Mouse (Mus musculus): ENCODE data around the gene Man2a1. TPM values are rescaled to one million over a fixed set of nuclear protein-coding genes. Genes with fewer than 3 reads are reported as not detected.

The Man2a1 gene
- polyA plus RNA-seq, 1 experiment, result 53.4 TPM

DNA sequence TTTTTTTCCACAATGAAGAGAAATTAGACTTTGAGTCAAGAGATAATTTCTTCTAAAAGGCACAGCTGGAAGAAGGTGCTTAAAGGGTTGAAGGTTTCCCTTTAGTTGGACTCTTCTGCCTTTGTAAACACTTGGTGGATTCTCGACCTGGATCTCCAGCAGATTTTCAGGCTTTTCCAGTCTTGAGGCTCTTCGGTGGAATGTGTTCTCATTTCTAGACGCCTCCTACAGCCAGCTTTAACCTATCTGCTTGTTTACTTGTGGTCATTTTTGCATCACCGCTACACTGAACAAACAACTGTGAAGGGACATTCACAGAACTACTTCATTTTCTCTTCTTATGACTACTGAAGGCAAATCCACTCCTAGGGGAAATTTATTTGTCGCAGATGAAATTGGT lies 173.7 kb downstream of the Man2a1 start:
- H3K4me3 ChIP-seq (ENCODE audit: low read depth, low read length), result no peak overlapping the region
- H3K27me3 ChIP-seq (ENCODE audit: control insufficient read depth, insufficient read depth, low read length, poor library complexity, severe bottlenecking), result no peaks in the 10 kb centered on the region
- TF ChIP-seq CTCF (IDR thresholded peaks at IDR 0.05; ENCODE audit: low read depth, low read length) (no peak), EP300 (IDR thresholded peaks at IDR 0.05; ENCODE audit: insufficient read depth, low read depth, low read length) (no peak), POLR2A (IDR thresholded peaks at IDR 0.05; ENCODE audit: insufficient read depth, low read length) (no peak)
- H3K27ac ChIP-seq (ENCODE audit: insufficient read depth, low read length), result no peak overlapping the region
- no peak overlapping the region for H3K9ac ChIP-seq (ENCODE audit: low read depth, poor library complexity, severe bottlenecking)
- no peaks in the 10 kb centered on the region for H3K36me3 ChIP-seq (ENCODE audit: control insufficient read depth, insufficient read depth, low read length, poor library complexity, severe bottlenecking)
- H3K9me3 ChIP-seq (replicated peaks; ENCODE audit: control insufficient read depth, insufficient read depth, low read length, poor library complexity, severe bottlenecking), result no peaks in the 10 kb centered on the region
- H3K4me1 ChIP-seq (ENCODE audit: control insufficient read depth, insufficient read depth, low read length), result no peaks in the 10 kb centered on the region

DNA sequence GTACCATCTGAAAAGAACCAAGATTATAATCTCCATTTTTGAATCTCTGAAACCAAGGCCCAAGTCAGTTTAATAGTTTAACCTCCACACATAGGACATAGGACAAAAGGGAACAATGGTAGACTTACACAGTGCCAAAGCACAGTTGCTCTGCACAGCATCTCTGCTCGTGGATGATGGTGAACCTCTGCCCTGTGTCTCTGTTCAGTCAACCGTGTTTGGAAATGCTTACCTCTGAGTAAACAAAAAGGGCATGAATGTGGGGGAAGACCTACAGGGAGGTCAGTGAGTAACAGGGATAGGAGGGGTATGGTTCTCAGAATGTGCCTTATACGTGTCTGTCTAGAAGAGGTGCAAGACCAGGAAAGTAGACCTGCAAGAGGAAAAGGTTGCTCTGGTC lies 177.8 kb downstream of the Man2a1 start:
- no peaks in the 10 kb centered on the region for H3K36me3 ChIP-seq (ENCODE audit: control insufficient read depth, insufficient read depth, low read length, poor library complexity, severe bottlenecking)
- no peak overlapping the region for H3K27ac ChIP-seq (ENCODE audit: insufficient read depth, low read length)
- H3K4me1 ChIP-seq (ENCODE audit: control insufficient read depth, insufficient read depth, low read length), result no peaks in the 10 kb centered on the region
- no peaks in the 10 kb centered on the region for H3K9me3 ChIP-seq (replicated peaks; ENCODE audit: control insufficient read depth, insufficient read depth, low read length, poor library complexity, severe bottlenecking)
- H3K27me3 ChIP-seq (ENCODE audit: control insufficient read depth, insufficient read depth, low read length, poor library complexity, severe bottlenecking), result no peaks in the 10 kb centered on the region; the same call in 1 of the 2 replicates
- H3K9ac ChIP-seq (ENCODE audit: low read depth, poor library complexity, severe bottlenecking), result no peak overlapping the region
- H3K4me3 ChIP-seq (ENCODE audit: low read depth, low read length), result no peak overlapping the region
- TF ChIP-seq CTCF (IDR thresholded peaks at IDR 0.05; ENCODE audit: low read depth, low read length), result no peak
- no peak for TF ChIP-seq POLR2A (IDR thresholded peaks at IDR 0.05; ENCODE audit: insufficient read depth, low read length)
- no peak for TF ChIP-seq EP300 (IDR thresholded peaks at IDR 0.05; ENCODE audit: insufficient read depth, low read depth, low read length)

DNA sequence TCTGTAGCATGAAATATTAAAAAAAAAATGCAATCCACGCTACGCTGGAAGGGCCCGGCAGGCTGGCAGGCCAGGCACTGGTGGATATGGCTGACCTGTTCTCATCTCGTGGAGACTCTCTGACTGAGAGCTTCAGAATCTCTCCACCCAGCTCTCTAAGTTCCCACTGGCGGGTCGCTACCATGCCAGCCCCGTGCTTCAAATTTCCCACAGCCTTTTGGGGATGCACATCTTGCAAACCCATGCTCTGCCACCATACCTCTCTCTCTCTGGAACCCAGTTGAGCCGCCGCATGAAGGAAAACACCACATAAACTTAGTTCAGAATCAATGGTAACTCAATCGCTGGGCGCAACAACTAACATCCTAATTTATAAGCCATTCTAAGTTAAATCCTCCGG lies 178.2 kb downstream of the Man2a1 start:
- Histone ChIP-seq H3K9me3 (replicated peaks; ENCODE audit: control insufficient read depth, insufficient read depth, low read length, poor library complexity, severe bottlenecking) (no peaks in the 10 kb centered on the region), H3K27me3 (ENCODE audit: control insufficient read depth, insufficient read depth, low read length, poor library complexity, severe bottlenecking) (no peaks in the 10 kb centered on the region; the same call in 1 of the 2 replicates), H3K4me1 (ENCODE audit: control insufficient read depth, insufficient read depth, low read length) (no peaks in the 10 kb centered on the region), H3K27ac (ENCODE audit: insufficient read depth, low read length) (no peak overlapping the region), H3K9ac (ENCODE audit: low read depth, poor library complexity, severe bottlenecking) (no peak overlapping the region), H3K36me3 (ENCODE audit: control insufficient read depth, insufficient read depth, low read length, poor library complexity, severe bottlenecking) (no peaks in the 10 kb centered on the region), H3K4me3 (ENCODE audit: low read depth, low read length) (no peak overlapping the region)
- TF ChIP-seq CTCF (IDR thresholded peaks at IDR 0.05; ENCODE audit: low read depth, low read length) (no peak), POLR2A (IDR thresholded peaks at IDR 0.05; ENCODE audit: insufficient read depth, low read length) (no peak), EP300 (IDR thresholded peaks at IDR 0.05; ENCODE audit: insufficient read depth, low read depth, low read length) (no peak)

DNA sequence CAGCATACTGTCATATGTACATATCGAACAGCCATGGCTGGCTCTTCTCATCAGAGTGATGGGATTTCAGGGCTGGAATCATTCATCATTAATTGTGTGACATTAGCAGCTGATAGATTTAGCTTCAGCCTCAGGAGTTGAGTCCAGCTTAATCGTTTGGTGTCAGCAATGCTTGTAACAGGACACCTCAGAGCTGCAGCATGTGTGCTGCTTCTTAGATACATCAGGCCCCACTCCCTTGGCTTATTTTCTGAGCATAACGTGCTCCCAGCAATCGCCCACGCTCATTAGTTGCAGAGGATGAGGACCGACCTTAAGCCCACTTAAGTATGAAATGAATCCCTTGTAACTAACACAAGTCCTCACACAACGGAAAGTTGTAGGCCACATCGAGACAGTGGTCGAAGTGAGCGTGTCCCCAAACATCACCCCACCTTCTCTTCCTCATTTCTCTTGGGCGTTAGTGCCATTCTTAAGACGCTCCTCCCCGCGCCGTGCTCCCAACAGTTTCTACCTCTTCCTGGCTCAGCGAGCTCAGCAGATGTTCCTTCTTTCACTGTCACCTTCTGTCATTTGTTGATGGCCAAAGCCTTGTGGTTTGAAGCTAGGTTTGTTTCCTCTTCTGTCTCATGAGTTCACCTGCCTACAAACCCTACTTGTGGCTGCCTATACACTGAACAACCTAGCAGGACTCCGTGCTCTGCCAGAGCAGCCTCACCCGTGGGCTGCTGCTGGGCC lies 180.4 kb downstream of the Man2a1 start:
- no peak overlapping the region for H3K9ac ChIP-seq (ENCODE audit: low read depth, poor library complexity, severe bottlenecking)
- no peak overlapping the region for H3K27ac ChIP-seq (ENCODE audit: insufficient read depth, low read length)
- H3K36me3 ChIP-seq (ENCODE audit: control insufficient read depth, insufficient read depth, low read length, poor library complexity, severe bottlenecking), result no peaks in the 10 kb centered on the region
- H3K4me1 ChIP-seq (ENCODE audit: control insufficient read depth, insufficient read depth, low read length), result no peaks in the 10 kb centered on the region
- no peaks in the 10 kb centered on the region; the same call in 1 of the 2 replicates for H3K27me3 ChIP-seq (ENCODE audit: control insufficient read depth, insufficient read depth, low read length, poor library complexity, severe bottlenecking)
- no peaks in the 10 kb centered on the region for H3K9me3 ChIP-seq (replicated peaks; ENCODE audit: control insufficient read depth, insufficient read depth, low read length, poor library complexity, severe bottlenecking)
- no peak overlapping the region for H3K4me3 ChIP-seq (ENCODE audit: low read depth, low read length)
- TF ChIP-seq POLR2A (IDR thresholded peaks at IDR 0.05; ENCODE audit: insufficient read depth, low read length) (no peak), CTCF (IDR thresholded peaks at IDR 0.05; ENCODE audit: low read depth, low read length) (no peak), EP300 (IDR thresholded peaks at IDR 0.05; ENCODE audit: insufficient read depth, low read depth, low read length) (no peak)

DNA sequence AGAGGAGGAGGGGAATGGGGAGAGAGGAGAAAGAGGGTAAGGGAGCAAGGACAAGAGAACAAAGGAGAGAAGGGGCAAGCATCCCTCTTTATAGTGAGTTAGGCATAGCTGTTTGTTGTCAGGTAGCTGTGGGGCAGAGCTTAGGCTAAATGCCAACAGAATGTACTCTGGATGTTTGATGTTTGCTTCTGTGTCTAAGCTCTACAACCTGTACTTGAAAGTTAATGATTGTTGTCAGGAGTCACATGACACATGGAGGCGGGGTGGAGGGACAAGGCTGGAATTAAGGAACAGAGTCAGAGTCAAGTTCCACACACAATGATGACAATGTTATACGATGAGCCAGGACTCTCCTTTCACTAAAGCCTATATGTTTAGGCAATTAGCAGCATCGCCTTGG lies 181.8 kb downstream of the Man2a1 start:
- Histone ChIP-seq H3K27ac (ENCODE audit: insufficient read depth, low read length) (no peak overlapping the region), H3K4me1 (ENCODE audit: control insufficient read depth, insufficient read depth, low read length) (no peaks in the 10 kb centered on the region), H3K4me3 (ENCODE audit: low read depth, low read length) (no peak overlapping the region), H3K9ac (ENCODE audit: low read depth, poor library complexity, severe bottlenecking) (no peak overlapping the region), H3K27me3 (ENCODE audit: control insufficient read depth, insufficient read depth, low read length, poor library complexity, severe bottlenecking) (no peaks in the 10 kb centered on the region; the same call in 1 of the 2 replicates), H3K36me3 (ENCODE audit: control insufficient read depth, insufficient read depth, low read length, poor library complexity, severe bottlenecking) (no peaks in the 10 kb centered on the region), H3K9me3 (replicated peaks; ENCODE audit: control insufficient read depth, insufficient read depth, low read length, poor library complexity, severe bottlenecking) (no peaks in the 10 kb centered on the region)
- TF ChIP-seq EP300 (IDR thresholded peaks at IDR 0.05; ENCODE audit: insufficient read depth, low read depth, low read length) (no peak), CTCF (IDR thresholded peaks at IDR 0.05; ENCODE audit: low read depth, low read length) (no peak), POLR2A (IDR thresholded peaks at IDR 0.05; ENCODE audit: insufficient read depth, low read length) (no peak)

DNA sequence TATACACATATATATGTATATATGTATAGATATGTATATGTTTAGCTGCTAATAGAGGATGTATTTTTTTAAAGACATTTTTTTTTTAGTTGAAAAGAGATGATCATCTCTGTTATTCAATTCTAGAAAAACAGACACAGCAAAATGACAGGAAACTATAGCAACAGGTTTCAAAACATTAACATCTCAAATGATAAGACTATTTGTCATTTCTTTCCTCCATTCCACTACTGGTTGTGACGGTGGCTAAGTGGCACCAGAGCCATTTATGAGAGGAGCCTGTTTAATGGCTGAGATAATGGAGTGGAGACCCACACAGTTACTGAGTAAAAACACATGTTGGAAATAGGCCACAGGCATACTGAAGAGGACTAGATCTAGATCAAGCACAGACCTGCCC lies 185.4 kb downstream of the Man2a1 start:
- H3K4me3 ChIP-seq (ENCODE audit: low read depth, low read length), result no peak overlapping the region
- no peak overlapping the region for H3K27ac ChIP-seq (ENCODE audit: insufficient read depth, low read length)
- H3K27me3 ChIP-seq (ENCODE audit: control insufficient read depth, insufficient read depth, low read length, poor library complexity, severe bottlenecking), result no peaks in the 10 kb centered on the region
- no peaks in the 10 kb centered on the region for H3K4me1 ChIP-seq (ENCODE audit: control insufficient read depth, insufficient read depth, low read length)
- no peaks in the 10 kb centered on the region for H3K36me3 ChIP-seq (ENCODE audit: control insufficient read depth, insufficient read depth, low read length, poor library complexity, severe bottlenecking)
- TF ChIP-seq POLR2A (IDR thresholded peaks at IDR 0.05; ENCODE audit: insufficient read depth, low read length), result no peak
- no peak for TF ChIP-seq CTCF (IDR thresholded peaks at IDR 0.05; ENCODE audit: low read depth, low read length)
- no peak for TF ChIP-seq EP300 (IDR thresholded peaks at IDR 0.05; ENCODE audit: insufficient read depth, low read depth, low read length)
- no peaks in the 10 kb centered on the region for H3K9me3 ChIP-seq (replicated peaks; ENCODE audit: control insufficient read depth, insufficient read depth, low read length, poor library complexity, severe bottlenecking)
- H3K9ac ChIP-seq (ENCODE audit: low read depth, poor library complexity, severe bottlenecking), result no peak overlapping the region

All from ES-Bruce4 (cell line).